Mouse (Mus musculus) heart, postnatal 0 days (tissue): ENCODE measurements around the gene Plekha3. TPM values are rescaled to one million over a fixed set of nuclear protein-coding genes. Genes with fewer than 3 reads are reported as not detected.

Source experiments
- ATAC-seq: fragments of 200-750 bp; cut with Nextera tagmentation; 2 replicates; pipeline ENCODE4 v1.8.0; 2017; ENCODE audit warnings: low read depth, moderate number of reproducible peaks, moderate library complexity; ENCODE audit not compliant: insufficient read depth
- DNase-seq: peaks from one replicate; pipeline ENCODE4 v3.0.0-alpha.2; 2016; ENCODE audit warnings: low spot score
- H3K27ac ChIP-seq: fragments of 300-500 bp; sonication (generic); 2 replicates; pipeline ENCODE4 v1.5.1; 2014; ENCODE audit warnings: low read depth, mild to moderate bottlenecking
- H3K27me3 ChIP-seq: fragments of 300-500 bp; sonication (generic); 2 replicates; pipeline ENCODE4 v1.6.1; 2014; ENCODE audit warnings: low read length, mixed read lengths; ENCODE audit not compliant: control insufficient read depth, insufficient read depth
- H3K36me3 ChIP-seq: fragments of 300-500 bp; sonication (generic); replicated peaks from 2 replicates; pipeline ENCODE4 v1.6.1; 2014; ENCODE audit warnings: low read length, mixed read lengths; ENCODE audit not compliant: control insufficient read depth, insufficient read depth
- H3K4me1 ChIP-seq: fragments of 300-500 bp; sonication (generic); 2 replicates; pipeline ENCODE4 v1.6.1; 2014; ENCODE audit warnings: antibody characterized with exemption; ENCODE audit not compliant: control insufficient read depth, insufficient read depth
- H3K4me2 ChIP-seq: fragments of 300-500 bp; sonication (generic); 2 replicates; pipeline ENCODE4 v1.6.1; 2014; ENCODE audit warnings: low read depth, mild to moderate bottlenecking, low read length, moderate library complexity
- H3K4me3 ChIP-seq: fragments of 300-500 bp; sonication (generic); 2 replicates; pipeline ENCODE4 v1.5.1; 2014; ENCODE audit warnings: low read depth, low read length
- H3K9ac ChIP-seq: fragments of 300-500 bp; sonication (generic); replicated peaks from 2 replicates; pipeline ENCODE4 v1.6.1; 2014; ENCODE audit warnings: low read depth, low read length, mixed read lengths
- H3K9me3 ChIP-seq: fragments of 300-500 bp; sonication (generic); replicated peaks from 2 replicates; pipeline ENCODE4 v1.6.1; 2016; ENCODE audit warnings: low read length; ENCODE audit not compliant: control insufficient read depth
- CTCF ChIP-seq: IDR thresholded peaks from 2 replicates; pipeline ENCODE4 v1.5.1; 2016; ENCODE audit warnings: antibody characterized with exemption, control low read depth, low read depth
- EP300 ChIP-seq: IDR thresholded peaks from 2 replicates; pipeline ENCODE4 v1.6.1; 2016; ENCODE audit warnings: antibody characterized with exemption, low read depth
- WGBS: fragments of 180-500 bp; shearing (Covaris S2); extraction: QIAGEN DNeasy Blood & Tissue Kit; methylation state at CpG from one replicate; pipeline ENCODE4 v1.1.7; 2014; 5-methylcytosine and 5-hydroxymethylcytosine counted together
- polyA plus RNA-seq: library from polyadenylated mRNA; unstranded; fragments of >200 nt; fragmentation: Nextera tagmentation; extraction: Ambion mirVana; gene quantifications from 2 replicates; pipeline ENCODE4 v1.2.1, GENCODE M21; 2015
- total RNA-seq: library from RNA; depleted of rRNA; stranded (reverse); fragments of >200 nt; gene quantifications from 2 replicates; pipeline ENCODE4 v1.2.3, GENCODE M21; 2014; ENCODE audit warnings: low replicate concordance; rRNA removed

The Plekha3 gene
- total and polyA plus RNA-seq, 2 experiments from 2014 or later: 6.4 to 8.1 TPM

GRCm38 (mm10) chr2:76708512-76708911 is 33.4 kb downstream of the Plekha3 start:
- WGBS: 65% methylated on average over 3 of the region's 3 CpGs
- Histone ChIP-seq H3K9me3 (no peaks in the 10 kb centered on the region), H3K4me2 (no peak overlapping the region), H3K27me3 (no peaks in the 10 kb centered on the region), H3K4me3 (no peak overlapping the region), H3K27ac (no peak overlapping the region), H3K4me1 (no peaks in the 10 kb centered on the region), H3K36me3 (peaks cover 96% of the 10 kb centered on the region), H3K9ac (no peak overlapping the region)
- no peak for TF ChIP-seq CTCF
- TF ChIP-seq EP300: no peak
- ATAC-seq (no peak), DNase-seq (no peak)

DNA sequence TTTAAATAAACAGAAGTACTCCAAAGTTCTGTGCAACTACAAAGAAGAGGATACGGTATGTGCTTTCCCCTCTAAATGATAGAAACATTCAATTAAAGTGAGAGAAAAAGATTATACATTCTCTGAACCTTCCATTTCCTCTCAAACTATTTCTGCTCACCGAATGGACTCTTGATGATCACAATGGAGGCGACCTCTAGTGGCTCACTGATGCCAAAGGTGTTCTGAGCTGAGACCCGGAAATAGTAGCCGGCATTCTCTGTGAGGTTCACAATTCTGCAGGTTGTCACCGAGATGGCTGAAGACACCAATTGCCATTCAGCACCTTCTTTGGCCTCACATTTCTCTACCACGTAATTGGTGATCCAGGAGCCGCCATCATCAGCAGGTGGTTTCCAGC is 39.9 kb downstream of the Plekha3 start:
- H3K9ac ChIP-seq: no peak overlapping the region
- no peak overlapping the region for H3K4me2 ChIP-seq
- H3K9me3 ChIP-seq: no peaks in the 10 kb centered on the region
- no peak overlapping the region for H3K27ac ChIP-seq
- DNase-seq (no peak), ATAC-seq (no peak)
- TF ChIP-seq CTCF: no peak
- TF ChIP-seq EP300: no peak
- WGBS: 58% methylated on average over 8 of the region's 8 CpGs
- peaks cover 100% of the 10 kb centered on the region for H3K36me3 ChIP-seq
- H3K4me1 ChIP-seq: no peaks in the 10 kb centered on the region
- no peak overlapping the region for H3K4me3 ChIP-seq
- H3K27me3 ChIP-seq: no peaks in the 10 kb centered on the region

DNA sequence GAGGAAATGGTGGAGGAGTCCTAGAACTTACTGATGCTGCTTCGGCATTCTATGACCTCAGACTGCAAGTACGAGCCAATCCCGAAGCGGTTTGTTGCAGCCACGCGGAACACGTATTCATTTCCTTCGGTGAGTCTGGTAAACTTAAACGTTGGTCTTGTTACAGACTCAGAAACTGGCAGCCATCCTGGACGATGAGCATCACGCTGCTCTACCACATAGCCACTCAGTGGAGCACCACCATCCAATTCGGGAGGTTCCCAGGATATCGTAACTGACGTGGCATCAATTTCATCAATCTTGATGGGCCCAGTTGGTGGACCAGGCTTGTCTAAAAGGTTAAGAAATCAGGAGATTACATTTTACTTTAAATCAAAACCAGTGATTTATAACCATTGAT is 44.6 kb downstream of the Plekha3 start:
- DNase-seq (no peak), ATAC-seq (no peak)
- H3K4me1 ChIP-seq: no peaks in the 10 kb centered on the region
- no peaks in the 10 kb centered on the region for H3K27me3 ChIP-seq
- no peaks in the 10 kb centered on the region for H3K9me3 ChIP-seq
- no peak overlapping the region for H3K4me3 ChIP-seq
- WGBS: 90% methylated on average over 14 of the region's 14 CpGs
- H3K36me3 ChIP-seq: peaks cover 98% of the 10 kb centered on the region
- no peak overlapping the region for H3K4me2 ChIP-seq
- no peak for TF ChIP-seq EP300
- TF ChIP-seq CTCF: no peak
- no peak overlapping the region for H3K9ac ChIP-seq
- H3K27ac ChIP-seq: no peak overlapping the region

Other genes starting within 250 kb of the Plekha3 start
- gene Prkra, start 27.3 kb upstream of the Plekha3 start, total RNA-seq: 31.8 and 32.0 TPM in 2 replicates
- 25.2 and 26.9 TPM in 2 replicates for gene Prkra, start 27.3 kb upstream of the Plekha3 start, polyA plus RNA-seq
- not detected in 2 replicates for gene Pjvk, start 26.8 kb upstream of the Plekha3 start, total RNA-seq
- gene Pjvk, start 26.8 kb upstream of the Plekha3 start, polyA plus RNA-seq: 0.11 and 0.29 TPM in 2 replicates
- gene Fkbp7, start 2.2 kb upstream of the Plekha3 start, total RNA-seq: 16.9 and 36.3 TPM in 2 replicates
- gene Fkbp7, start 2.2 kb upstream of the Plekha3 start, polyA plus RNA-seq: 76.6 and 80.1 TPM in 2 replicates